Mouse (Mus musculus): ENCODE data around the gene Mki67.

GRCm38 (mm10) chr7:135726707-135727106 is 10.5 kb upstream of the Mki67 start:
- no peak for TF ChIP-seq GATA1 (IDR thresholded peaks at IDR 0.05; ENCODE audit: borderline replicate concordance, low read length)
- TF ChIP-seq FLI1 (IDR thresholded peaks at IDR 0.05; ENCODE audit: low read length): no peak
